Mouse (Mus musculus) stomach, embryonic 14.5 days (tissue): Measurements from ENCODE around the gene Gm20388. TPM values are rescaled to one million over a fixed set of nuclear protein-coding genes. Genes with fewer than 3 reads are reported as not detected.
A peak's percentile ranks its signal among the peaks of the same experiment; 100 is the strongest.
"Not testable (repeated sequence)": the region's sequence is repeated elsewhere in the genome, so short reads cannot be mapped to it uniquely, and the experiment has no call there.

Source experiments
- ATAC-seq: fragments of 200-750 bp; cut with Nextera tagmentation; 2 replicates; pipeline ENCODE4 v1.8.0; 2017; ENCODE audit warnings: low read depth, moderate TSS enrichment; ENCODE audit not compliant: insufficient number of reproducible peaks, insufficient read depth, low FRiP score
- H3K27ac ChIP-seq: fragments of 300-500 bp; sonication (generic); 2 replicates; pipeline ENCODE4 v1.5.1; 2014; ENCODE audit warnings: mild to moderate bottlenecking, low read length, moderate library complexity, mixed read lengths
- H3K27me3 ChIP-seq: fragments of 300-500 bp; sonication (generic); 2 replicates; pipeline ENCODE4 v1.6.1; 2014; ENCODE audit warnings: low read length, control low read depth, mixed read lengths; ENCODE audit not compliant: control insufficient read depth, insufficient read depth
- H3K36me3 ChIP-seq: fragments of 300-500 bp; sonication (generic); 2 replicates; pipeline ENCODE4 v1.6.1; 2014; ENCODE audit warnings: mild to moderate bottlenecking, control low read depth, low read length, moderate library complexity, mixed read lengths; ENCODE audit not compliant: control insufficient read depth, insufficient read depth
- H3K4me1 ChIP-seq: fragments of 300-500 bp; sonication (generic); 2 replicates; pipeline ENCODE4 v1.6.1; 2014; ENCODE audit warnings: low read length, control low read depth, mixed read lengths; ENCODE audit not compliant: control insufficient read depth, insufficient read depth
- H3K4me2 ChIP-seq: fragments of 300-500 bp; sonication (generic); replicated peaks from 2 replicates; pipeline ENCODE4 v1.6.1; 2014; ENCODE audit warnings: low read depth, low read length, control low read depth
- H3K4me3 ChIP-seq: fragments of 300-500 bp; sonication (generic); 2 replicates; pipeline ENCODE4 v1.5.1; 2014; ENCODE audit warnings: low read depth, low read length, control low read depth
- H3K9ac ChIP-seq: fragments of 300-500 bp; sonication (generic); replicated peaks from 2 replicates; pipeline ENCODE4 v1.6.1; 2014; ENCODE audit warnings: low read depth, mild to moderate bottlenecking, control low read depth, low read length, moderate library complexity, mixed read lengths
- H3K9me3 ChIP-seq: fragments of 300-500 bp; sonication (generic); 2 replicates; pipeline ENCODE4 v1.6.1; 2016; ENCODE audit warnings: low read depth, low read length, control low read depth; ENCODE audit not compliant: control insufficient read depth
- WGBS: fragments of 180-500 bp; shearing (Covaris S2); extraction: QIAGEN DNeasy Blood & Tissue Kit; methylation state at CpG from one replicate; pipeline ENCODE4 v1.1.7; 2014; 5-methylcytosine and 5-hydroxymethylcytosine counted together
- polyA plus RNA-seq: library from polyadenylated mRNA; unstranded; fragments of >200 nt; fragmentation: Nextera tagmentation; extraction: Ambion mirVana; gene quantifications from 2 replicates; pipeline ENCODE4 v1.2.1, GENCODE M21; 2014

Gm20388 gene
- polyA plus RNA-seq, 1 experiment from 2014 or later = 11.4 TPM

DNA sequence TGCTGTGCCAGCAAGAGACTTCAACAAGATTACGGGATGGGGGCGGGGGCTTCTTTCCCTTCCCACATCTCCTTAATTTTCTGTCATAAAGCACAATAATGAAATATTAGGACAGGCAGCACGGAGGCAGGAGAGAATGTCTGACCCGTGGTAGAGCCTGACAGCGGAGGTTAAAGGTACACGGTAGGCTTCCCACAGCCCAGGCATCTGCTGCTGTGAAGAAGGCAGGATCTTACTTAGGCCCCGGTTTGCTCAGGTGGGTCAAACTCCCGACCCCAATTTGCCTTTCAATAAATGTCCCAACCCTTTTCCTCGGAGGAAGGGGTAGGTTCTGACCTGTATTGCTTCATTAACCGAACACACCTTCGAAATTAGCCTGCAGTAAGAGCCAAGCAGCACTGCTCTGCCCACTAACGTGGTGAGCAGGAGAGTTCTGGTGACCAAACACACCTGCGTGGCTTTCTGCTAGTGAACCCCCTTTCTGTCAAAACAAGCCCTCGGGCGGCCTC lies 3894.6 kb downstream of the Gm20388 start:
- H3K4me1 ChIP-seq = peaks cover 14% of the 10 kb centered on the region
- WGBS = 15% methylated on average over 15 of the region's 15 CpGs
- H3K9ac ChIP-seq = peak overlapping the region; percentile 75; the same call in 1 of the 2 replicates
- H3K4me3 ChIP-seq = peak overlapping the region; percentile 79
- no peaks in the 10 kb centered on the region for H3K36me3 ChIP-seq
- no peak; the same call in 1 of the 2 replicates for ATAC-seq
- no peaks in the 10 kb centered on the region for H3K9me3 ChIP-seq
- H3K27ac ChIP-seq = peak overlapping the region; percentile 78
- no peaks in the 10 kb centered on the region for H3K27me3 ChIP-seq
- peak overlapping the region; percentile 57 for H3K4me2 ChIP-seq

DNA sequence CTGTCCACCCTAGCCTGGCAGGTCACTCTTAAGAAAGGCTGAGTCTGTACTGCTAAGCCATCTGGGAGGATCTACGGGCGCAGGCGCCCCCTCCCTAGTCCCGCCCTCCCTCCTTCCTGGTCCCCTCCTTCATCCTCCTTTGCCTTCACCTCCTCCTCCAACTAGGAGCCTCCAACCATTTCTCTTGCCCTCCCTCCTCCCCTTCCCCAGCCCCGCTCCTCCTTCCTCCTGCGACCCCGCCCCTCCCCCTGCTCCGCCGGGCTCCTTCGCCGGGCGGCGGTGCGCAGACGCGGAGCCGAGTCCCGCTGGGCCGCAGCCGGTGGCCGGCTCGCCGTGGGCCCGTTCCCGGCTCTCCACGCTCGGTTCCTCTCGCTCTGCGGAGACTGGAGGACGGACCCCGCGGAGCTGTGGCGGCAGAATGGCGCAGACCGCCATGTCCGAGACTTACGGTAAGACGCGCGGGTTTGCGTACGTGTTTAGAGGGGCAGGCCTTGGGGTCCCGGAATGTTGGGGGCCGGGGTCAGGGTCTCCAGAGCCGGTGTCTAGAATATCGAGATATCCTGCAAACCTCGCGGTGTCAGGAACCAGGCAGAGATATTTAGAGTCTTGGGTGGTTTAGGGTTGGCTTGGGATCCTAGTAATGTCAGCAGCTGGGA lies 3895.2 kb downstream of the Gm20388 start, which contains the start of gene Rab4a:
TSS of gene Rab4a (plus strand) at position 268 of the 656 bp plus-strand sequence.
- H3K36me3 ChIP-seq = no peaks in the 10 kb centered on the region
- H3K4me2 ChIP-seq = peak within 1 kb of the TSS; percentile 57
- H3K4me1 ChIP-seq = peaks cover 14% of the 10 kb centered on the region
- peak within 1 kb of the TSS; percentile 79 for H3K4me3 ChIP-seq
- peak within 1 kb of the TSS; percentile 75 for H3K9ac ChIP-seq
- no peaks in the 10 kb centered on the region for H3K9me3 ChIP-seq
- H3K27ac ChIP-seq = peak within 1 kb of the TSS; percentile 86
- WGBS = under 1% methylated on average over 48 of the region's 48 CpGs
- H3K27me3 ChIP-seq = no peaks in the 10 kb centered on the region
- peak; percentile 88 for ATAC-seq

DNA sequence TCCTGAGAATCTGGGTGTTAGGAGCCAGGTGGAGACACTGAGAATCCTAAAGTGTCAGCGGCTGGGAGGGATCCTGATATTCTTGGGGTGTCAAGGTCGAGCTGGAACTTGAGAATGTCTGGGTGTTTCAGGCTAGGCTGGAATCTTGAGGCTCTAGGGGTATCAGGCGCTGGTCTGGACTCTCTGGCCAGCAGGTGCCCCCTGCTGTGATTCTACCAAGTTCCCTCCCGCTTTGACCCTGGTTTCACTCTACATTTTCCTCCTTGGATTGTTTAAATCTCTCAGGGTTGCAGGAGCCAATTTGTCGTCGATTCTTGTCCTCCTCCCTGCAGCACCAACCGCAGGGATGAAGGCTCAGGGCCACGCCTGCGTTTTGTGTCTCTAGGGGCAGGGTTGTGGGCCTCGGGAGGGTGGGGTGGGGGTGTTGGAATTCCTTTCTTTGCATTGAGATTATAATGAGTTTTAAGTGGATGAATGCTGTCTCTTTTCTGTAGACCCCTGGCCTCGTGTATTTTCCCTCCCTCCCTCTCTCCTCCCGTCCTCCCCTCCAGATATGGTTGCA lies 3895.8 kb downstream of the Gm20388 start:
- peak overlapping the region; percentile 86 for H3K27ac ChIP-seq
- 2% methylated on average over 12 of the region's 12 CpGs for whole genome bisulfite sequencing

DNA sequence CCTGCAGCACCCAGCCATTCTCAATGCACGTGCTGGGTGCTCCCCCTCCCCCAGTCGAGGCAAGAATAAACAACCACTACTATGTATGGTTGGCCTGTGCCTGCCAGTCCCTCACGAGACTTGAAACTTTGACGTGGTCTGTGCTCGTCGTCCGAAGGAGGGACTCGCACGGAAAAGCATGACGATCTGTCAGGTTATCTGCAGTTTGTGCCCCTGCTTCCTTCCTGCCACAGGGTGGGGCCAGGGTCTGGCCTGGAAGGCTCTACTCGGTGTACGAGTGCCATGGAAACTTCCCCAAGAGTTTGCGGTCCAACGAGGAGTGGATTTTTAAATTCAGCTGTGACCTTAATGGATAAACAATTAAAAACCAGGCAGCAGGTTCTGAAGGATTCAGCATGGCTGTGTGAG lies 3896.4 kb downstream of the Gm20388 start:
- Histone ChIP-seq H3K9ac (no peak overlapping the region; the same call in 1 of the 2 replicates), H3K4me1 (peaks cover 14% of the 10 kb centered on the region), H3K4me3 (peak overlapping the region; percentile 79), H3K36me3 (no peaks in the 10 kb centered on the region), H3K9me3 (no peaks in the 10 kb centered on the region), H3K4me2 (peak overlapping the region; percentile 57), H3K27ac (no peak overlapping the region), H3K27me3 (no peaks in the 10 kb centered on the region)
- WGBS = 5% methylated on average over 14 of the region's 14 CpGs
- peak; percentile 34; the same call in 1 of the 2 replicates for ATAC-seq

More for the DNA sequence above, 3895.8 kb downstream of the Gm20388 start:
- H3K9me3 ChIP-seq = no peaks in the 10 kb centered on the region
- no peaks in the 10 kb centered on the region for H3K36me3 ChIP-seq
- no peaks in the 10 kb centered on the region for H3K27me3 ChIP-seq
- H3K4me2 ChIP-seq = peak overlapping the region; percentile 57
- peak overlapping the region; percentile 75 for H3K9ac ChIP-seq
- H3K4me1 ChIP-seq = peaks cover 14% of the 10 kb centered on the region
- no peak for ATAC-seq
- H3K4me3 ChIP-seq = peak overlapping the region; percentile 79

DNA sequence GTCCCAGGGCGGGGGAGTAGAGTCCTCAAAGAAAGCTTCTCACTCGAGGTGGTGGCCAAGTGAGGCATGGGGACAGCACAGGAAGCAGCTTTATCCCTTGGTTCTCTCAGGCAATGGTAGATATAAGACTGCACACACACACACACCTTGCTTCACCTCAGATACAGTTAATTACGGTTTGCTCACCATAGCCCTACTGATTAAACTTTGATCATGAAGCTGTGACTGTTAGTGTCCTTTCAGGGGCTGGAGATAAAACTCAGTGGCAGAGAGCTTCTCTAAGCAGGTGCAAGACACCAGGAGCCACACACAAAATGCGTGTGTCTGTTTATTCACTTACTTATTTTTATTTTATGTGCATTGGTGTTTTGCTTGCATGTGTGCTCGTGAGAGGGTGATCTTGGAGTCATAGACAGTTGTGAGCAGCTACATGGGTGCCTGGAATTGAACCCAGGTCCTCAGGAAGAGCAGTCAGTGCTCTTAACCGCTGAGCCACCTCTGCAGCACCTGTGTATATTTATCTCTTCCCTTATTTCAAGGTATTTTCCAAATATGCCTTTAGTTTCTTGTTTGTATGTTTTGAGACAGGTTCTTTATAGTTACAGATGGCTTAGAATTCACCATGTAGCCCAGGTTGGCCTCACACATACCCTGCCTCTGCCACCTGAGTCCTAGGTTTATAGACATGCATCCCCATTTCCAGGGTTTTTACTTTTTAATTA lies 3897.4 kb downstream of the Gm20388 start:
- no peak for ATAC-seq
- Histone ChIP-seq H3K4me2 (peak overlapping the region; percentile 57; the same call in 1 of the 2 replicates), H3K4me1 (peaks cover 14% of the 10 kb centered on the region), H3K36me3 (no peaks in the 10 kb centered on the region), H3K27me3 (no peaks in the 10 kb centered on the region), H3K9ac (no peak overlapping the region), H3K4me3 (0 out of 2 replicates have a peak overlapping the region, but pooled peaks have one; percentile 0), H3K9me3 (no peaks in the 10 kb centered on the region), H3K27ac (no peak overlapping the region)
- 75% methylated on average over 6 of the region's 6 CpGs for WGBS

DNA sequence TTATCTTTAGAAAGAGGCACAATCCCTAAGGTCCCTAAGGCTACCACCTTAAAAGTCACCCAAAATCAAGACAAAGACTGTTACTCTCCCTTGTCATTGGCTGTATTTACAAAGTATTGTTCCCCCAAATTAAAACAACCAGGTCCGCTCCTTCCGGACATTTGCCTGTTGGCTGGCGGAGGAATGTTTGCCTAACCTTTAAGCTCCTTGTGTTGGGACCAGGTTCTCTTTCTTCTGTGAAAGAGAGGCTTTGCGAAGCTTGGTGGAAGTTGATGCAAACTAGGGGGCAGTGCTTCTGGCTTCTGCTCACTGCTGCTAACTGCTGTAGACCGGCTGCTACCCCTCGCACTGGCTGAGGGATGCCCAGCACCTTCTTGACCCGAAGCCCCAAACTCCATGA lies 3898.0 kb downstream of the Gm20388 start:
- no peak for ATAC-seq
- Histone ChIP-seq H3K4me2 (no peak overlapping the region), H3K36me3 (no peaks in the 10 kb centered on the region), H3K9ac (no peak overlapping the region), H3K27ac (no peak overlapping the region), H3K27me3 (no peaks in the 10 kb centered on the region), H3K9me3 (no peaks in the 10 kb centered on the region), H3K4me3 (no peak overlapping the region), H3K4me1 (peaks cover 14% of the 10 kb centered on the region)
- WGBS = 59% methylated on average over 7 of the region's 7 CpGs

DNA sequence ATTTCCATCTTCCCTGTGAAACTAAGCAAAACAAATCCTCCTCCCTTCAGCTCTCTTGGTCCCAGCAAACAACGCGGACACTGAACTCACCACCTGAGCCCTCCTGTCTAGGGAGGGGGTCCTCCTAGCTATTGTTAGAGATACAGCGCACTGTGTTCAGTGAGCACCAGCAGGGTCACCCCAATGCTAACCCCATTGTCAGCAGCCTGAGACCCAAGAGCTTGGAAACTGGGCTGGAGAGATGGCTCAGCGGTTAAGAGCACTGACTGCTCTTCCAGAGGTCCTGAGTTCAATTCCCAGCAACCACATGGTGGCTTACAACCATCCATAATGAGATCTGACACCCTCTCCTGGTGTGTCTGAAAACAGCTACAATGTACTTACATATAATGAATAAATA lies 3898.7 kb downstream of the Gm20388 start:
- H3K9ac ChIP-seq, H3K4me2 ChIP-seq, H3K27ac ChIP-seq, H3K9me3 ChIP-seq, H3K36me3 ChIP-seq, ATAC-seq, H3K27me3 ChIP-seq, H3K4me3 ChIP-seq: not testable (repeated sequence)
- peaks cover 14% of the 10 kb centered on the region for H3K4me1 ChIP-seq
- 91% methylated on average over 4 of the region's 4 CpGs for WGBS

DNA sequence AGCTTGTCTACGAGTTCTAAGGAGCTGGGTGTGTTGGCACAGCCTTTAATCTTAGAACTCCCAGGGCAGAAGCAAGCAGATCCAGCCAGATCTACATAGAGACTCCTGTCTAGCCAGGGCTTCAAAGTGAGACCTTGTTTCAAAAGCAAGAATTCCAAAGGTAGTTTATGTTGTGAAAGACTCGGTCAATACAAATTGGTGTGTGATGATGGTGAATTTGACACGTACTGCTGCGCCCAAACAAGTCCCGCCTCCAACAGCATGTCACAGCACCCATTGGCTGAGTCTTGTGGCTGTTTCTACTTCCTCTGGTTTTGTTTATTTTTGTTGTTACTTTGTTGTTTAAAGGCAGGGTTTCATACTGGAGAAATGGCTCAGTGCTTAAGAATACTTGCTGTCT lies 3901.6 kb downstream of the Gm20388 start:
- 84% methylated on average over 5 of the region's 5 CpGs for WGBS
- H3K9me3 ChIP-seq = no peaks in the 10 kb centered on the region
- H3K9ac ChIP-seq = no peak overlapping the region
- H3K36me3 ChIP-seq = no peaks in the 10 kb centered on the region
- H3K4me1 ChIP-seq = peaks cover 5% of the 10 kb centered on the region; the same call in 1 of the 2 replicates
- no peak overlapping the region for H3K4me2 ChIP-seq
- H3K27ac ChIP-seq = no peak overlapping the region
- H3K4me3 ChIP-seq = no peak overlapping the region
- no peaks in the 10 kb centered on the region for H3K27me3 ChIP-seq
- no peak for ATAC-seq
